Mouse (Mus musculus) embryo, embryonic 9.5 days (tissue): ENCODE data around the gene Kmt2e.

ENCODE experiments used
- DNase-seq: peaks from one replicate; pipeline ENCODE4 v3.0.0-alpha.2; 2017; ENCODE audit errors: extremely low spot score

The Kmt2e gene

DNA sequence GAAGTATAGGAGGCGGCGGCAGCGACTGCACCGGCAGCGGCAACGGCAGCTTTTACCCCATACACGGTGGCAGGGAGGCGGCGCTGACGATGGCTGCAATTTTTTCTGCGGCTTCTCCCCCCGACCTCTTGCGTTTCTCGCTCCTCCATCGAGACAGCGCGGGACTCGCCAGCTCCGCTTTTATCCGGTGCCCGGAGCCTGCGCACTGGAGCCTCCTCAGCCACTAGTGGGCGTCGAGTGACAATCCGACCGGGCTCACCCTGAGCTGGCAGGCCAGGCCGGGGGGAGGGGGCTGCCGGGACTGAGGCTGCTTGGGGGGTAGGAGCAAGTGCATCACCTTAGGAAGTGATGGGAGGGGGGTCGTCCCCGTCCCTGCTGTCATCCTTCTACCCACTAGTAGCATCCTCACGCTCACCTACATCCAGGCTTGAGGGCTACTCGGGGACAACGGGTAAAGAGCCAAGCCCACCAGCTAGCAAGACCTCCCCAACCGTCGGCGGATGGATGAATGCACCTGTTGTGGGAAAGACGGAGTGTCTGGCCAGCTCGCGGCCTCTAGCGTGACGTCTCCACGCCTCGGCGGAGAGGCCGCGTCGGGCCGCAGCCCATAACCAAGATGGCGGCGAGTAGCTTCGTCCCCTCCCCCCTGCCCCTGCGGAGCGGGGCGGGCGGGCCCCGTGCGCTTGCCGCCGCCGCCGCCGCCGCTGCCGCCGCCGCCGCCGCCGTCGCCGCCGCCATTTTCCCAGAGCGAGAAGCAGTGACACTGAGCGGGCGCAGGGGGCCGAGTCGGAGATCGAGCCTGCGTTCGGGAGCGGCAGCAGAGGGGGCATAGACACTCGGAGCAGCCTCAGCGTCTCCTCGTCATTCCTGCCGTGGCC, at the start of gene Kmt2e:
TSS of gene Kmt2e (plus strand) at position 722 of the 878 bp plus-strand sequence.
- DNase-seq = peak; percentile 89

DNA sequence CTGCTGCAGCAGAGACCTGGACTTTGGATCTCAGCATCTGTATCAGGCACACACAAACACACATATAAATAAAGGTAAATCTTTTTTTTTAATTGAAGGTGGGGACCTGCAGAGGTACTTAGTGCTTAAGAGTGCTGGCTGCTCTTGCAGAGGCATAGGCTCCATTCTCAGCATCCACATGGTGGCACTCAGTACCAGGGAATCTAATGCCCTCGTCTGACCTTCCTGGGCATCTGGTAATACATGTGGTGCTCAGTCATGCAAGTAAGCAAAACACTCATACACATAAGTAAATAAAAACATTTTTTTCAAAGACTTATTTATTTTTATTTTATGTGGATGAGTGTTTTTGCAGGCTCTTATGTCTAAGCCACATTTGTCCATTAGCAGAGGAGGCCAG, 49.1 kb upstream of the Kmt2e start:
- no peak for DNase-seq

DNA sequence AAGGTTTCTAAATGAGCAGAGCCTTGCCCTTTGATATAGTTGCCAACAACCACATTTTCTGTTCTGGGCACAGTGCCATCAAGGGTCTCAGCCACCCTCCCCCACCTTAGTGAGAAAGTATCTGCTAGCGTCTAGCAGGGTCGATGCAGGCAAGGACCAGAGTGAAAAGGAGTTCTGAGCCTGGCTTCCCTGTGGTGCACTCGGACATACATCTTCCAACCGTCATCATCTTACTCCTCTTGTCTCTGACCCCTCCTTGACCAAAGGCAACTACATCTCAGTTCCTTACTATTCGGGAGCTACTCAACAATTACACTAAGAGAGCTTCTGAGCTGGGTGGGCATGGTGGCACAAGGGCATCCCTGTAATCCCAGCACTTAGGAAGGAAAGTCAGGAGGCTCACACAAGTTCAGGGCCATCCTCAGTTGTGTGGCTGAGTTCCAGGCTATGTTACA, 48.5 kb upstream of the Kmt2e start:
- no peak for DNase-seq

DNA sequence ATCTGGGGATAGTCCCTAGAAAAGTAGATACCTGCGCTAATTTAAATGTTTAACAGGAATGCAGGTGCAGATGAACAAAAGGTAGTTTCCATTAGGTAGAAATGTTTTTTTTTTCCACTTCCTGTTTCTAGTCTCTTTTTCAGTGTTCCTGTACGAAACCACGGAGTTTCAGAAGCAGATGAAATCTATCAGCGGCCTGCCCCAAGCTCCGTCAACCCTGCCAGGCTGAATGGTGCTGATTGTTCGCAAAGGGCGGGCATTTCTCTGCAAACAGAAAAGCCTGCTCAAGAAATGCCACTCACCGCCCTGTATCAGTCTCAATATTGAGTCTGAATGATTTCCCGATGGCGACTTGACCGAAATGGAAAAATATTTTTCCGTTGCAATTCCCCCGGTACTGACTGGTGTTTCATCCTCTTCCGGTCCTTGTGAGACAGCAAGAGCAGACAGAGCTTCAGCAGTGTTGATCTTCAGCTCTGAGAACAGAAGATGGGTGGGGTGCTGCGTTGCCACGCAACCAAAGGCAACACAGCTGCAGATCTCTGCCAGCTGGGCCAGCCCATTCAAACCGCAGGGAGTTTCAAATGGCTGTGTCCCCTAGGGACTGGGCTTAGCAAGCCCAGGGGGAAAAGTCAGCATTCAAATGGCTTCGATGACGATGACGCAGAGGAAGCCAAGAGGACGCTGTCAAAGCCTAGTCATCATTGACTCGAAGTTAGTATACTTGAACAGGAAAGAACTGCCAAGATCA, 47.5 kb upstream of the Kmt2e start:
- peak; percentile 81 for DNase-seq

DNA sequence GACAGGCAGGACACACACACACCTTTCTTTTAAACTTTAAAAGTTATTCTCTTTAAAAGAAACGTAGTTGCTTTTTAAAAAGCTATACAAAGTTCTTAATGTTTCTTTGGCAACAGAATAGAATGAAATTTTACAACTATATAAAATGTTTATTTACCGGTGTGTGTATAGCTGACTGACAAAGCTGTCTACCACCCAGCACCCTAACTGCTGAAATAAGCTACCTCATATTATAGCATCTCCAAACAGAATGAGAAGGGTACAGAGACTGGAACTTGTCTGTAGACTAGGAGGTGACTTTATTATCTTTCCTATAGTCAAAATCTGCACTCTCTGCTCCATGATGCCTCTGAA, 47.0 kb upstream of the Kmt2e start:
- DNase-seq = no peak

DNA sequence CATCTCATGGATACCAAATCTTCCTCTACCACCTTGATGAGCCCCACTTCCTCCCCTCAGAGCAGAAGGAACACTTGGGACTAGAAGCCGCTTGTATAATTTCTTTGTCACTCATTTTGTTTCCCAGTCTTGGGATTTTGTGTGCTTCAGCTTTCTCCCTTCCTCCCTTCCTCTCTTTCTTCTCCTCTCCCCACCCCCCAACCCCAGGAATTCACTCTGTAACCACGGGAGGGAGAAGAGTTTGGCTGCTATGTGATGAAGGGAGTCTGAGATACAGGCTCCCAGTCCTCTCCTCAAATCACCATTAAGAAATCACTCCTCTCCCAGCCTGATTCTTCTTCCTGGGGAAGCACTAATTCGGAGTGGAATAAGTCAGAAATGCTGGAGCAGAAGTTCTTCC, 46.1 kb upstream of the Kmt2e start:
- no peak for DNase-seq

DNA sequence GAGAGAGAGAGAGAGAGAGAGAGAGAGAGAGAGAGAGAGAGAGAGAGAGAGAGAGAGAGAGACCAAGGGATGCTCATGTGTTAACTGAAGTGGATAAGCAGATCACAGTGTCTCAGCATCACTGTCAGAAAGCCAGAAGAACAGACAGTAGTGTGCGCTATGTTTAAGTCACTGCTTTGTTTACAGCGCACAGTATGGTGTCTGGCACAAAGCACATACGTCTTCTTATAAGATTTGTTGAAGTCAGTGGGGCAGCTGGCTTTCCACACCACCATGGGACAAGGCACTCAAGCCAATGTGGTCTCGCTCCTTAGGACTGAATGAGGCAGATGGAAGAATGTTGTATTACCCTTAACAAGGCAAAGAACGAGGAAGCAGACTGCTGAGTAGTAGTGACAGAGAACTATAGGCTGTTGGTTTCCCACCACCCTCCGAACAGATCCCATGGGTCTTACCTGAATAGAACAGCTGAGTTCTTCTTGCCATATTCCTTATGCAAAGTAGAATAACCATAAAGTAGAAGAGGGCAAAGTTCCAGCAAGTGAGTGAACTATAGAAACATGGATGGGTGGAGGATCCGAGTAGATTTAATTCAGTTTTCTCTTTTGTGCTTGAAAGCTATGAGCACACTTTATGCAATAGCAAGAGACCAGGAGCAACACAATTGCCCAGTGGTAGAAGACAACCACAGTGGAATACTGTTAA, 44.5 kb upstream of the Kmt2e start:
- DNase-seq = no peak

DNA sequence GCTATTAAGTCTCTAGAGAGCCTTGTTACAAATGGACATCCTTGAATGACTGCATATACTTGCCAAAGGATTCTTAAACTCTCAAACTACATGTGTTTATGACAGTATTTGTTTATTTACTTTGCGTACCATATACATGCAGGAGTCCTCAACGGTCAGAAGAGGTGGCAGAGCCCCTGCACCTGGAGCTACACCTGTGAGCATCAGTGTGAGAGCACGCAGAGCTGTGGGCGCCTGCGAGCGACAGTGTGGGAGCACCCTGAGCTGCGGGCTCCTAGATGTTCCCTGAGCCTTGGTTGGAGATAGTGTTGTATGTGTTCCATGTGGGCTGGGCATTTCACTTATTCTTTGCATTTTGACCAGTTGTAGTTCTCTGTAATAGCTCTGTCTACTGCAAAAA, 42.5 kb upstream of the Kmt2e start:
- DNase-seq = no peak

DNA sequence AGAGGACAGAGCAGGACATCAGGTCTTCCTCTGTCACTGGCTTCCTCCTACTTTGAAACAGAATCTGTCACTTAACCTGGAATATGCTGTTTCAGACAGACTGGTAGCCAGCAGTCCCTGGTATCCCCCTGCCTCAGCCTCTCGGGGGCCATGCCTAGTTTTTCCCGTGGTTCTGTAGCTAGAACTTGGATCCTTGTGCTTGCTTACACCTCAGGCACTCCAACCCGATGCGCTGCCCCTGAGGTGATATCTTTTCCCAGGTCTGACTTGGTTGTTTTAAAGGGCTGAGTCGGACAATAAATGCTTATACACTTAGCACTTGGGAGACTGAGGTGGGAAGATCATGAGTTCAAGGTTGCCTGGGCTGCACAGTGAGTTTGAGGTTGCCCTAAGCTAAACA, 40.4 kb upstream of the Kmt2e start:
- no peak for DNase-seq

DNA sequence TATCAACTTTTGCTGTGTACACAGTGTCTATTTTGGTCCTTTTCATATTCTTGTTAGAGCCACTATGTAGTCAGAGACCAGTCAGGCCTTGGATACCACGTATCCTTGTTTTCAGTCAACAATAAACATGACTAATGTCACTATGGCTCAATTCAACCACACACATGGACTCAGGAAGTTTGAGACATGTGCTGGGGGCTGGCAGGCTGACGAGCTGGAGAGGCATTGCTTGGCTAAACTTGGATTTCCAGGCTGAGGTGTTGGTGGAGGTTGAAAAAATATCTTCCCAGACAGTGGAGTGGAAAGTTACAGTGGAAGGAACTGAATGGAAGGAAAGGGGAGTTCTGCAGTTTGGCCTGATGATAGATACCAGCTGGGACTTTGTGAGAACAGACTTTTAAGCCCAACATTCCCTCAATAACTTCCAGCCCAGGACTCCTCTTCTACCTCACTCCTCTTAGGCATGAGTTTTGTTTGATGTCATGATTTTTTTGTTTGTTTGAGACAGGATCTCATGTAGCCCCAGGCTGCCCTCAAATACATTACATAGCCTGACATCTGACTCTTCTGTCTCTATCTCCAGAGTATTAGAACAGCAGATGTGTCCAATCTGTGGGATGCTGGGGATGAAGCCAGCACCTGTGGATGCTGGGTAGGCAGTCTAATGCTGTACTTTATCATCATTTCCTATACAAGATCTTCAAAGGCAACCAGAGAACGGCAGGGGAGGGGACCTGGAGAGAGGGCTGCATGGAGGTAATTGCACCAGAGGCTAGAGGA, 39.7 kb upstream of the Kmt2e start:
- no peak for DNase-seq

DNA sequence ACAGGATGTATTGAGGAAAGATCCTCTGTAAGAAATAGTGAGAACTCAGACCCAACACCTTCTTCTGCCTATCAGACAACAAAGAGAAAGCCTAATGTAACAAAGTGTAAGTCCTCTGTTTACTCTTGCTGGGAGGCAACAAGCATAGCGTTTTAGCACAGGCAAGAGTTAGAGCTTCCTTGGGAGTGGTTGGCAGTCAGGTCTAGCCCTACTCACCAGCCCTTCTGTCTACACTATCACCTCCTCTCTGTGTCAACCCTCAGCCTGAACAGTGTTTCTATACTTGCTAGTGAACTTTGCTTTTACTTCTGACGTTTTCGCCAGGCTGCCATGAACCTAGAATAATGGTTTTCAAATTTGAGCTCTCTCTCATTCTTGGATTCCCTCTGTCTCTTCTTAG, 38.5 kb upstream of the Kmt2e start:
- no peak for DNase-seq

DNA sequence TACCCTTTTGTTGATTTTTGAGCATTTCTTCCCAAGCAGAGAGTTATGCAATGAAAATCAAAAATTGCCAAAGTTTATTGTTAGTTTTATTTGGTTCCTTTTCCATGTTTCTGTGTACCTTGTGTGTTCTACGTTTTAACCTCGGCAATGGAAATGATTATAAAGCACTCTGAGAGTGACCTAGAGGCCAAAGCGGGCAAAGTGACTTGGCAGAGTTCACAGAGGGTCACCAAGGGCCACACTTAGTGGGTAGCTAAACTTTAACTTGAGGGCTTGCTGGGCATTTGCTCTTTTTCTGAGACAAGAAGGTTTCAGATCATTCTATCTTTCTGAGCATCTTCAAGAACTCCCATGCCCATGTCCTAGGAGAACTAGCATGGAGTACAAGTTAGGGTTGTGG, 37.5 kb upstream of the Kmt2e start:
- no peak for DNase-seq

DNA sequence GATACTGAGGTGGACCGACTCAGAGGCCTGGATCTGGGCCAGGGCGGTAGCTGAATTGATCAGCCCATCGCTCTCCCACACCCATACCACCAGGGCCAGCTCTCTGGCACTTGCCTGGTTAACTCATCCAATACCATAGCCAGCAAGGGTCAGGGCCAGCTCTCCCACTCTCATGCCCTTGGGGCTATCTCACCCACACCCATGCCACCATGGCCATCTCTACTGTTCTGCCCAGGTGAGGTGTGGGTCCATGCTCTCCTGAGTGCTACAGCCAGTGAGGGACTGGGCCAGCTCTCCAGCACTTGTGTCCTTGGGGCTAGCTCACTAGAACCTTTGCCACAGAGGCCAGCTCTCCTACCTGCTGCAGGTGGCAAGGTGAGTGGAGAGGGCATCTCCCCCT, 34.1 kb upstream of the Kmt2e start:
- no peak for DNase-seq

DNA sequence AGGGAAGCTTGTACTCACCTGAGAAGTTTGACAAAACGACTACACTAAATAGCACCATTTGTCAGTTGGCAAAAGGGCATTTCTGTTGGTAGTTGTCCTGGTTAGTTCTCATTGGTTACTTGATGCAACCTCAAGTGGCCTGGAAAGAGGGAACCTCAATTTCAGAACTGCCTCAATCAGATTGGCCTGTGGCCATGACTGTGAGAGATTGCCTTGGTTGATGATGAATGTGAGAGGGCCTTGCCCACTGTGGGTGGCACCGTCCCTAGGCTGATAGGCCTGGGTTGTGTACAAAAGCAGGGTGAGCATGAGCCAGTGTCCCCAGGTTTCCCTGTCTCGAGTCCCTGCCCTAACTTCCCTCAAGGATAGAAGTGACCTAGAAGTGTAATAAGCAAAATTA, 33.4 kb upstream of the Kmt2e start:
- no peak for DNase-seq

DNA sequence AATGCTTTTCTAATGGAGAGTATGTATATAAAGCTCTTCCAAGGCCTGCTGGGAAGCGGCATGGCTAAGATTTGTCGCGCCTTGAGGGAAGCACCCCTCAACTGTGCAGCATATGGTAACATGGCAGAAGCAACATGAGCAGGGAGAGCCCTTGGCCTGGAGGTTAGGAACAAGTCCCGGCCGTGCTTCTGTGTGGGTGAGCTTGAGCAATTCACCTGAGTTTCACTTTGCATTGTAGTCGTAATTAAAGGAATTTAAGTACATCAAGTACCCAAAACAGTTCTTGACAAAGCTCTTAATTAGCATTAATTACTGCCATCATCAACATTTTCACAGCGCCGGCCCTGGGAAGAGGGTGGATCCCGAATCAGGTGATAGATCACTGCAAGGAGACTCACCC, 32.9 kb upstream of the Kmt2e start:
- DNase-seq = no peak

DNA sequence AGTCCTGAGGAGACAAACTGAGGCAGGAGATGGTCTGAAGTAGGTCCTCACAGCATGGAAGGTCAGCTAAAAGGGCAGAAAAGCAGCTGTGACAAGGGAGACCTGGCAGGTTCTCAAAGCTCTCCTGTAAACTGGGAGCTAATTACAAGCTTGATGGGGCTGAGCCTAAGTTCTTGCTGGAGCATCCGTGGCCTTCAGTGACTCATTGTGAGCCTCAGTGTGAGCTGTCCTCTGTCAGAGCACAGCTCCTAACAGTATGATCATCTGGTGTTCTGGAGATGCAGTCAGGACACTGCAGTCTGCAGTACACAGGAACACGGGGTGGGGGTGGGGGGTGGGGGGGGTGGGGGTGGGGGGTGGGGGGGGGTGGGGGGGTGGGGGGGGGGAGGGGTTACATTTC, 32.2 kb upstream of the Kmt2e start:
- DNase-seq = no peak

DNA sequence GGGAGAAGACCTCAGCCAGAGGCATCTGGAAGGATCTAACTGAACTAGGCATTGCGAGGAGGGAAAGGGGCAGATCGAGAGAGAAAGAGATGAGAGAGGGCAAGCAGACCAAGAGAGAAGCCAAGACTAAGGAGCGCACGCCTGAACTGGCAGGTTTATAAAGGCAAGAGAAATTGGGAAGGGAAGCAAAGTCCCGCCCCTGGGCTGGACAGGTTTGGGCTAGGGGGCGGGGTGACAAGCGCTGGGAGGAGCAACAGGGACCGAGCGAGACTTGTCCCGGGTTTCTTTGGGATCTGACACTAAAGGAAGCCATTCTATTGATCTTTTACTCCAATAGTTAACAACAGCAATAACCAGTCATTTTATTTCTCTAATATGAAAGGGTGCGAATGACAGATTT, 31.1 kb upstream of the Kmt2e start:
- no peak for DNase-seq

DNA sequence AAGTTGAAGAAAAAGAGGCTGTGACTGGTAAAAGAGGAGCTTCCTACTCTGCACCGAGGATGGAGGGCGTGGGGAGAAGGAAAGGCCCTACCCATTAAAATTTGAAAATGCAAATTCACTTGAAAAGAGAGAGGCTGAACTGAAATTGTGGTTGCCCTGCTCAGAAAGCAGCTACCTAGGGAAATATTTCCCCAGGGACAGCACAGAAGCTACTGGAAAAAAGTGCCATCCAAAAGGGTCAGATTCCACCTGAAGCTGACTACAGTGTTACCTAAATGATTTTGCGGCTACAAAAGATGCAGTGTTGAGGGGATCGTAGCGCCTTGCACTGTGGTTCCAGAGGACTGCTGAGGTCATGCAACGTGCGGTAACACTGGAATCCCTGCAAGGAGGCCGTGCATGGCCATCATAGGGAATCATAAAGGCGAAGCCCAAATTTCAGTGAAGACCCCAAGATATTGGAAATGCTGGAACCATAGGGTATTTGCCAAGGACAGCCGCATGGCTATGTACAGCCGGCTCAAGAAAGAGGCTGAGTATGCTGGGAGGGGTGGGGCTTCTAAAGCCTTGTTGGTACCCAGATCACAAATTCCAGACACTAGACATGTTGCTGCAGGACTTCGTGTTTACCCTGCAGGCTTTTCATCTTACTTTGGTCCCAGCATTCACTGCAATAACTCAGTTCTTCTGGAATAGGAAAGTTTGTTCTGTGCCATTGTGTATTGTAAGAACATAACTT, 28.4 kb upstream of the Kmt2e start:
- DNase-seq = no peak

DNA sequence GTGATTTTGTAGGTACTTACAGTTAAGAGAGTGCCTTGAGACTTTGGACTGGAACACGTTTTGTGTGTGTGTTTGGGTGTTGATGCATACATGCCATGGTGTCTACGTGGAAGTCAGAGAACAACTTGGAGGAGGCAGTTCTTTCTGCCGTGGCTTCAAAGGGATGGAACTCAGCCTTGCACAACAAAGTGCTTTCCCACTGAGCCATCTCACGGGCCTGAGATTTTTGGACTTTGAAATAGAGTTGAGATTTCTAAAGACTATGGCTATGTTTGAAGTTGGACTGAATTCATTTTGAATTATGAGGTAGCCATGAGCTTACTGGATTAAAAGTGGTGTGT, 27.9 kb upstream of the Kmt2e start:
- no peak for DNase-seq

DNA sequence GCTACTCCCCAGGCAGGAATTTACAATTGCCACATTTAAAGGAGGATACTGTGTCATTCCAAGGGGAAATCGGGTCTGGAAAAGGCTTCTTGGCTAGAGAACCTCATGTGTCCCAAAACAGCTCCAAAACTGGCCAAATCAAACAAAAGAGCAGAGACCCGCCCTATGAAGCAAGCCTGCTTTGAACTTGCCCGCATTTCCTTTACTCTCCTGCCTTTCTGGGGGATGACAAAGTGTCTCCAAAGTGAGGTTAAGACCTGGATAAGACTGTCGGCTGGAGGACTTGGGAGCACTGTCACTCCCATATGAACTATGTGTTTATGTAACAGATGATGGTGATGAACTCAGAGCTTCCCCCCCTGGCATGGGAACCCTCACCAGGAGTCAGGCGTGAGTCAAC, 26.1 kb upstream of the Kmt2e start:
- no peak for DNase-seq

DNA sequence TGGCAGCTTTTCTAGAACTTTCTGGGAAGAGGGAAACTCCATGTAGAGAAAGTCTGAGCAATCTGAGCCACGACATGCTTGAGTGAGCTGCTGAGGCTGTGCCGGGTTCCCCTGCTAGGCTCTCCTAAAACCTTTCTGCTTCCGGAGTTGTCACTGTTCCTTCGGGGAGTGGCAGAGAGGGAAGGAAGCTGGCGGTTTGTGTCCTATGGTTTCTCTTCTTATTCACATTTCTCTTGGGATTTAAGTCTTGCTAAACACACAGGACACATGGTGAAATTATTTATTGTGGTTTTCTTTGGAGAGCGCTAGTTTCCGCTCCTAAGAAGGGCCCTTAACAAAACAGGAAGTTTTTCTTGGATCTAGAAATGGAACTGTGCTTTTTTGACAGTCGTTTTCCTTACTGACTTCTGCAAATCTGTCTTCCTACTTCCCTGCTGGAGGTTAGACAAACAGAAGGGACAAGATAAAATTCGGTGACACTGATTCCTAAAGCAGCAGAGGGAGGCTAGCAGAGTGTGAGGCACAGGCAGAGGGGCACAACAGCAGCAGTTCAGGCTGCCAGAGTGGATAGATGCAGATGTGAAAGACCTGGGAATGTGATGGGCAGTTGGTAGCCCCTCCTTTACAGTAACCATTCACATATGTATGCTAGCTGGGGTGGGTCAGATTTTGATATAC, 24.1 kb upstream of the Kmt2e start:
- DNase-seq = no peak
